Mouse (Mus musculus) heart, postnatal 0 days (tissue): ENCODE measurements at regions not wholly inside any gene's neighbourhood (a gene's known extent, or its start where the extent isn't known, plus 50 kb on each side); places are given as distances from the start of the nearest gene placed in this dataset.

Source experiments
- CTCF ChIP-seq: IDR thresholded peaks from 2 replicates; pipeline ENCODE4 v1.5.1; 2016; ENCODE audit warnings: antibody characterized with exemption, control low read depth, low read depth
- EP300 ChIP-seq: IDR thresholded peaks from 2 replicates; pipeline ENCODE4 v1.6.1; 2016; ENCODE audit warnings: antibody characterized with exemption, low read depth

DNA sequence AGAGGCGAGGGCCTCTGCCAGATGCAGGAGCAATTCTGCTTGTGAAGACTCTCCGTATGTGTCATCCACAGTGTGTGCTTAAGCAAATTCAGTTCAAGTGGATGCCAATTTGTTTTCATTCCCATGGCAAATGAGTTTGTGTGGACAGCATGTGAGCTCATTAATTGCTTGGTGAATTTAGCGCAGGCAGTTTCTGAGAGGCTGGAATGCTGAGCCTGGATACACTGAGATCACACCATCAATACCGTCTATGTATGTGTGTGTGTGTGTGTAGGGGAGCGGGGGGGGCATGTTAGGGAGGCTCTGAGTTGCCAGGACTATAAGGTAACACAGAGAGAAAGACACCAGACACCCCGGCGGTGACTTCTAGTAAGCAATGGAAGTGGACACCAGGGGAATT, 191.9 kb downstream of the C1d start:
- TF ChIP-seq CTCF (no peak), EP300 (no peak)
